Mouse (Mus musculus): Measurements from ENCODE around the gene Ubp1. TPM values are rescaled to one million over a fixed set of nuclear protein-coding genes. Genes with fewer than 3 reads are reported as not detected.
A peak's percentile ranks its signal among the peaks of the same experiment; 100 is the strongest.
"Not testable (repeated sequence)": the region's sequence is repeated elsewhere in the genome, so short reads cannot be mapped to it uniquely, and the experiment has no call there.

The Ubp1 gene
- polyA plus RNA-seq (2015; fragmentation: Nextera tagmentation; extraction: Ambion mirVana), result 33.9 and 35.0 TPM in 2 replicates

DNA sequence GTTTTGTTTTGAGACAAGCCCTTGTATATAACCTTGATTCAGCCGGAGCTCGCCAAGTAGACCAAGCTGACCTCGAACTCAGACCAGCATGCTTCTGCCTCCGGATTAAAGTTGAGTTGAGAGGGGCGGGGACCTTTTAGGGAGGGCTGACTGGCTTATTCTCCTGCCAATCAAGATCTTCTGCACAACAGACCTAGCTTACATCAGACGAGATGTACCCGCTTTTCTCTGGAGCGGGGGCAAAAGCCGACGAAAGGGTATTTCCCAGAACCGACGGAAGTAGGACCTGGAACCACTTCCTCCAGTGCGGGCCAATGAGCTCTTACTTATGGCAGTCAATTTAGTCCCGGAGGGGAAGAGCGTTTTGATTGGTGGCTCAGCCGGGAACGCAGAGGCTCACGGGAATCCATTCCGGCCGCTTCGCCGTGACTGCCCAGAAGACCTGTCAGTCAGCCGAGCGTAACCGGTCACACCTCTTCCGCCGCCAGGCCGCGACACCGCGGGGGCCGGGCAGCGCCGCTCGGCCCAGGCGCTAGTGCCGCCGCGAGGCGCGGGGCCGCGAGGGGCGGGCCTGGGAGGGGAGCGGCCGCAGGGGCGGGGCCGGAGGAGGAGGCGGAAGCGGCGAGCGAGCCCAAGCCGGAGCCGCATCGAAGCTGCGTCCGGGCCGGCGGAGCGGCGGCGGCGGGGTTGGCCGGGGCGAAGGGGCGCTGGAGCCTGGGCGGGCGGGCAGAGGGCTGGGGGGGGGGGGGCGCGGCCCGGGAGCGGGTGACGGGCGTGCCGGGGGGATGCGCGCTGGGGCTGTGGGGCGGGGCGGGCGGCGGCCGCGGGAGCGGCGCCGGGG is at the start of gene Ubp1:
Gene Ubp1, plus strand, starts transcription at position 401 of the 841 bp plus-strand sequence.
- Histone ChIP-seq H3K4me1 (peaks cover 32% of the 10 kb centered on the region), H3K36me3 (ENCODE audit: poor library complexity, severe bottlenecking) (peaks cover 3% of the 10 kb centered on the region; the same call in 1 of the 2 replicates), H3K9ac (peak within 1 kb of the TSS; percentile 96), H3K9me3 (replicated peaks) (no peaks in the 10 kb centered on the region), H3K4me2 (peak within 1 kb of the TSS; percentile 96), H3K27ac (peak within 1 kb of the TSS; percentile 89), H3K4me3 (peak within 1 kb of the TSS; percentile 97), H3K27me3 (no peaks in the 10 kb centered on the region)
- ATAC-seq, result peak; percentile 97
- WGBS, result under 1% methylated on average over 43 of the region's 86 CpGs

GRCm38 (mm10) chr9:113894903-113895302 is 35.8 kb upstream of the Ubp1 start:
- H3K27me3 ChIP-seq, result no peaks in the 10 kb centered on the region
- H3K4me1 ChIP-seq, result no peaks in the 10 kb centered on the region
- WGBS, result 95% methylated on average over 3 of the region's 3 CpGs
- H3K4me2 ChIP-seq, result no peak overlapping the region
- no peak overlapping the region for H3K4me3 ChIP-seq
- ATAC-seq, result no peak
- no peaks in the 10 kb centered on the region for H3K9me3 ChIP-seq (replicated peaks)
- peaks cover 79% of the 10 kb centered on the region for H3K36me3 ChIP-seq (ENCODE audit: poor library complexity, severe bottlenecking)
- no peak overlapping the region for H3K9ac ChIP-seq
- no peak overlapping the region for H3K27ac ChIP-seq

GRCm38 (mm10) chr9:113903136-113903535 is 27.6 kb upstream of the Ubp1 start:
- Histone ChIP-seq H3K9me3 (replicated peaks) (no peaks in the 10 kb centered on the region), H3K4me1 (no peaks in the 10 kb centered on the region), H3K36me3 (ENCODE audit: poor library complexity, severe bottlenecking) (peaks cover 89% of the 10 kb centered on the region), H3K4me3 (no peak overlapping the region), H3K4me2 (no peak overlapping the region), H3K27ac (no peak overlapping the region), H3K9ac (no peak overlapping the region), H3K27me3 (no peaks in the 10 kb centered on the region)
- no peak for ATAC-seq
- 84% methylated on average over 4 of the region's 4 CpGs for WGBS

- H3K4me3 ChIP-seq; ATAC-seq; H3K27me3 ChIP-seq; H3K9ac ChIP-seq; H3K4me1 ChIP-seq; H3K9me3 ChIP-seq (replicated peaks); H3K4me2 ChIP-seq; H3K27ac ChIP-seq: not testable (repeated sequence)
- 96% methylated on average over 6 of the region's 6 CpGs for WGBS
- peaks cover 92% of the 10 kb centered on the region for H3K36me3 ChIP-seq (ENCODE audit: poor library complexity, severe bottlenecking)
Measured at GRCm38 (mm10) chr9:113904315-113904714, 26.4 kb upstream of the Ubp1 start.

DNA sequence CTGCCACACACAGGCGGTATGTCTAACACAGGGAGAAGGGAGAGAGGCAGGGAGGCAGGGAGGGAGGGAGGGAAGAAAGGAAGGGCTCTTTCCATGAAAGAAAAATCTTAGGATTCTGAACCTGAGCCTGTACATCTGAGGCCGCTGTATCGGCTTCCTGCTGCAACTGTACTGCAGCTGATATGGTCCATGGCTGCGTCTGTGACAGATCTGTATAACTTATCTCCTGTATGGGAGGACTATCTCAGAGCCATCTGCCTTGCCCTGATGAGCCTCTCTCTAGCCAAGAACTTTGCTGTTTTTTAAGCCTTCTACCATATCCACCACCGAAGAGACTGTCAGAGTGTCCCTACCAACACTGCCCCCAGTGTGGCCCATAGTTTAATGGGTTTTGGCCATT is 14.9 kb upstream of the Ubp1 start:
- Histone ChIP-seq H3K4me3 (no peak overlapping the region), H3K4me2 (no peak overlapping the region), H3K36me3 (ENCODE audit: poor library complexity, severe bottlenecking) (peaks cover 73% of the 10 kb centered on the region), H3K27ac (no peak overlapping the region), H3K27me3 (no peaks in the 10 kb centered on the region), H3K9ac (no peak overlapping the region), H3K9me3 (replicated peaks) (no peaks in the 10 kb centered on the region), H3K4me1 (no peaks in the 10 kb centered on the region)
- no peak for ATAC-seq
- WGBS, result 95% methylated on average over 5 of the region's 5 CpGs

GRCm38 (mm10) chr9:113922677-113923076 is 8.1 kb upstream of the Ubp1 start:
- Histone ChIP-seq H3K4me1 (no peaks in the 10 kb centered on the region), H3K9ac (no peak overlapping the region), H3K9me3 (replicated peaks) (no peaks in the 10 kb centered on the region), H3K36me3 (ENCODE audit: poor library complexity, severe bottlenecking) (peaks cover 42% of the 10 kb centered on the region), H3K4me2 (no peak overlapping the region), H3K4me3 (no peak overlapping the region), H3K27me3 (no peaks in the 10 kb centered on the region), H3K27ac (no peak overlapping the region)
- WGBS, result 93% methylated on average over 5 of the region's 5 CpGs
- ATAC-seq, result no peak

- H3K36me3 ChIP-seq (ENCODE audit: poor library complexity, severe bottlenecking), result peaks cover 30% of the 10 kb centered on the region
- no peak for ATAC-seq
- no peak overlapping the region for H3K27ac ChIP-seq
- H3K27me3 ChIP-seq, result no peaks in the 10 kb centered on the region
- no peak overlapping the region for H3K4me3 ChIP-seq
- H3K9ac ChIP-seq, result no peak overlapping the region
- no peaks in the 10 kb centered on the region for H3K9me3 ChIP-seq (replicated peaks)
- H3K4me2 ChIP-seq, result no peak overlapping the region
- whole genome bisulfite sequencing, result 90% methylated on average over 5 of the region's 5 CpGs
- no peaks in the 10 kb centered on the region for H3K4me1 ChIP-seq
Measured at GRCm38 (mm10) chr9:113924883-113925282, 5.9 kb upstream of the Ubp1 start.

- Histone ChIP-seq H3K4me2 (no peak overlapping the region), H3K36me3 (ENCODE audit: poor library complexity, severe bottlenecking) (peaks cover 5% of the 10 kb centered on the region; the same call in 1 of the 2 replicates), H3K9me3 (replicated peaks) (no peaks in the 10 kb centered on the region), H3K4me3 (no peak overlapping the region), H3K4me1 (peaks cover 18% of the 10 kb centered on the region), H3K9ac (no peak overlapping the region), H3K27me3 (no peaks in the 10 kb centered on the region), H3K27ac (no peak overlapping the region)
- WGBS, result 91% methylated on average over 4 of the region's 4 CpGs
- ATAC-seq, result no peak
Measured at GRCm38 (mm10) chr9:113928591-113928990, 2.1 kb upstream of the Ubp1 start.

DNA sequence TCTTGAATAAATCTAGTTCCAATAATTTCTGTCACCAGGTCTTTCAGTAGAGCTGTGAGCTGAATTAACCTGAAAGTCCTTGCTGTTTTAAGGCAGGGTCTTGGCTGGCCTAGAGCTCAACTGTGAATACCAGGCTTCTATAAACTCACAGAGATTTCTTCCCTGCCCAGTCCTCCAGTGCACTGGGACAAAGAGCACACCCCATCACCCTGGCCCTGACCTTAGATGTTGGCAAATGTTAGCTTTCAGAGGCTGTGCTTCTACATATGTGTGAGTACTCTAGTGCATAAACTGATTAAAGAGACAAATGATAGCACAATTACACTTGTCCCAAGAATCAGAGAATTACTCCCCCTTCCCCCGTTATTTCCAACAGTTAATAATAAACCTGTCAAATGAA is 1.1 kb upstream of the Ubp1 start:
- Histone ChIP-seq H3K4me2 (peak overlapping the region; percentile 63), H3K4me3 (no peak overlapping the region), H3K36me3 (ENCODE audit: poor library complexity, severe bottlenecking) (peaks cover 3% of the 10 kb centered on the region; the same call in 1 of the 2 replicates), H3K27me3 (no peaks in the 10 kb centered on the region), H3K4me1 (peaks cover 24% of the 10 kb centered on the region), H3K27ac (no peak overlapping the region), H3K9me3 (replicated peaks) (no peaks in the 10 kb centered on the region), H3K9ac (no peak overlapping the region)
- WGBS, result 65% methylated on average over 1 of the region's 1 CpGs
- no peak for ATAC-seq

DNA sequence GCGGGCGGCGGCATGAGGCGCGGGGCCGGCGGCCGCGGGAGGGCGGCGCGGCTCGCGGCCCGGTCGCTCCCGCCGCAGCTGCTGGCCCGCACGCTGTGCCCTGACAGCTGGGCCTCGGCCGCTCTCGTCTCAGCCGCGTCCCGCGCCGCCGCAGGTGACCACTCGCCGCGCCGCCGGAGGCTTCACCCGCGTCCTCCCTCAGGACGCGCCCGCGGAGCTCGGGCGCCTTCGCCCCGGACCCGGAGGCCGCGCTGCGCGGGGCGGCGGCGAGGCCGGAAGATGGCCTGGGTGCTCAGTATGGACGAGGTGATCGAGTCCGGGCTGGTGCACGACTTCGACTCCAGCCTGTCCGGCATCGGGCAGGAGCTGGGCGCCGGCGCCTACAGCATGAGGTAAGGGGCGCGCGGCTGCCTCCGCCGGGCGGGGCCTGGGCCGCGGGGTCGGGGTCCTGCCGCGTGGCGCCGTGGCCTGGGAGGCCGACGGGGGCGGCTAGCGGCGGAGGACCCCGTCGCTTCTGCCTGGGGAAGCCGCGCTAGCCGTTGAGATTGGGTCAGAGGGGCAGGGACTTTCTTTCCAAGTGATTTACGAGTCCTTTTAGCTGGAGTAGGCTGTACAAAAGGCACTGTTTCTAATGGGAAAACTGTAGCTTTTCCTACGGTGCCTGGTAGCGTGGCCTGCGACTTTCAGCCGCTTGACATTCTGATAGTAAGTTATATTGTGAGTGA is 803 bp downstream of the Ubp1 start:
- ATAC-seq, result 0 out of 2 replicates have a peak, but pooled peaks have one; percentile 7
- Histone ChIP-seq H3K27me3 (no peaks in the 10 kb centered on the region), H3K9ac (peak overlapping the region; percentile 96), H3K4me1 (peaks cover 33% of the 10 kb centered on the region), H3K36me3 (ENCODE audit: poor library complexity, severe bottlenecking) (no peaks in the 10 kb centered on the region), H3K9me3 (replicated peaks) (no peaks in the 10 kb centered on the region), H3K27ac (peak overlapping the region; percentile 83), H3K4me3 (peak overlapping the region; percentile 97), H3K4me2 (peak overlapping the region; percentile 96)
- WGBS, result under 1% methylated on average over 57 of the region's 91 CpGs

DNA sequence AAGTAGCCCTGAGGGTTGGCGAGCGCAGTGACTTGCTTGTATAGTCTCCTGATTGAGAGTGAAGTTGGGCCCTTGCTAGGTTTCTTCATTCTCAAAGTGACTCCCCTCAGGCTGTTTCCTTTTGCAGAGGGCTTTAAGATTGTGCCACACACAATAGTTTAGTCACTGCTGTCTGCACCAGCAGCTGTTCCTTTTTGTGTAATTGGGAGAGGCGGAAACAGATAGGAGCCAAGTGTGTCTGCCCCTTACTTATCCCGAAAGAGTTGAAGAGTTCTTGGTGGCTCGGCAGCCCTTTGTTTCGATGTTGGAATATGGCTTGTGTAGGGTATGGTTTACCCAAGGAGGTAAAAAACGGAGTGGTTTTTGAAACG is 1.4 kb downstream of the Ubp1 start:
- no peaks in the 10 kb centered on the region for H3K36me3 ChIP-seq (ENCODE audit: poor library complexity, severe bottlenecking)
- no peaks in the 10 kb centered on the region for H3K27me3 ChIP-seq
- H3K4me2 ChIP-seq, result peak overlapping the region; percentile 96
- peaks cover 33% of the 10 kb centered on the region for H3K4me1 ChIP-seq
- ATAC-seq, result no peak
- peak overlapping the region; percentile 97 for H3K4me3 ChIP-seq
- no peaks in the 10 kb centered on the region for H3K9me3 ChIP-seq (replicated peaks)
- H3K27ac ChIP-seq, result peak overlapping the region; percentile 83
- WGBS, result 2% methylated on average over 8 of the region's 8 CpGs
- H3K9ac ChIP-seq, result peak overlapping the region; percentile 96

GRCm38 (mm10) chr9:113932501-113932900 is 1.8 kb downstream of the Ubp1 start:
- Histone ChIP-seq H3K9me3 (replicated peaks) (no peaks in the 10 kb centered on the region), H3K4me1 (peaks cover 33% of the 10 kb centered on the region), H3K27me3 (no peaks in the 10 kb centered on the region), H3K36me3 (ENCODE audit: poor library complexity, severe bottlenecking) (no peaks in the 10 kb centered on the region), H3K4me3 (peak overlapping the region; percentile 97), H3K27ac (no peak overlapping the region), H3K9ac (peak overlapping the region; percentile 96), H3K4me2 (peak overlapping the region; percentile 96)
- no peak for ATAC-seq
- 26% methylated on average over 11 of the region's 11 CpGs for WGBS
